Mouse (Mus musculus): ENCODE measurements around the gene Ms4a2.

Ms4a2 gene

DNA sequence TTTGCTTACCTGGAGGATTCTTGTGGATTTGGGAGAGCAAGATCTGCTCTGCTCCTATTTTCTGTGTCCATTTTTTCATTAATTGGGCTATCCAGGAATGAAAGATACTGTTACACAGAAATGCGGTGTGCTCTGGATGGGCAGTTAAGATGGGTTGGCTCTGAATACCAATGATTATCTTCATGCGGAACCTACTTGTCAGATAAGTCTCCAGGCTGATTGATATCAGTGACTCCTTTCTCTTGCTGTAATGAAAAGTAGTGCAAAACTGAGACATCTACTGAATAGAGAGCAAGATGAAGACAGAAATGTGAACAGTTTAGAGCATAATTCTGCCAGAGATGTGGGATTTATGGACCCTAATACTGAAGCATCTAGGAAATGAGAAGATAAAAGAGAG is at the start of gene Ms4a2:
Gene Ms4a2, minus strand, starts transcription at position 169 of the 400 bp plus-strand sequence.
- DNase-seq, result no peak

- DNase-seq, result no peak
Observed at GRCm38 (mm10) chr19:11661562-11661961, 38.0 kb upstream of the Ms4a2 start.

- DNase-seq, result no peak
Observed at GRCm38 (mm10) chr19:11660459-11660858, 36.9 kb upstream of the Ms4a2 start, which contains the start of gene Oosp2. Gene Oosp2 (minus strand): TSS chr19:11660559.

GRCm38 (mm10) chr19:11659142-11659541 is 35.6 kb upstream of the Ms4a2 start:
- DNase-seq, result no peak

DNA sequence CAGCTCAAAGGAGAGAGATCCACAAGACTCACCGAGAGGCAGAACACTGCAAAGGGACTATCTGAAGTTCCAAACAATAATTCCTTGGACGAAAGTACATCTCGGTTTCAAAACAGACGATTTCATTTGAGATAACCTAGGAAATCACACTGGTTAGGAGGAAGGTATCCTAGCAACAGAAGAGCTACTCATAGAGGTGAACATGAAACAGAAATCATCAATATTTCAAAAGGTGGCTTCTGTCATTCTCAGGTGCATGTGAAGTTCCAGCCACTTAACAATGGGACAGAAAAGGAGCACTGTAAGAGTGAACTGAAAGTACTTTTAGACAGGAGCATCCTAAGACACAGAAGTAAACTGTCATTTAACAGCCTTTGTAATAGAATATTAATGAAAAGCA is 26.0 kb upstream of the Ms4a2 start:
- DNase-seq, result no peak

GRCm38 (mm10) chr19:11646166-11646565 is 22.6 kb upstream of the Ms4a2 start:
- no peak for DNase-seq

GRCm38 (mm10) chr19:11640732-11641131 is 17.2 kb upstream of the Ms4a2 start, which contains the start of gene Ms4a3:
Gene Ms4a3 (minus strand): TSS chr19:11640851.
- DNase-seq, result no peak

GRCm38 (mm10) chr19:11639038-11639437 is 15.5 kb upstream of the Ms4a2 start:
- DNase-seq, result no peak

- no peak for DNase-seq
Observed at GRCm38 (mm10) chr19:11635572-11635971, 12.1 kb upstream of the Ms4a2 start.

GRCm38 (mm10) chr19:11634330-11634729 is 10.8 kb upstream of the Ms4a2 start:
- DNase-seq, result no peak

GRCm38 (mm10) chr19:11633732-11634131 is 10.2 kb upstream of the Ms4a2 start:
- no peak for DNase-seq

DNA sequence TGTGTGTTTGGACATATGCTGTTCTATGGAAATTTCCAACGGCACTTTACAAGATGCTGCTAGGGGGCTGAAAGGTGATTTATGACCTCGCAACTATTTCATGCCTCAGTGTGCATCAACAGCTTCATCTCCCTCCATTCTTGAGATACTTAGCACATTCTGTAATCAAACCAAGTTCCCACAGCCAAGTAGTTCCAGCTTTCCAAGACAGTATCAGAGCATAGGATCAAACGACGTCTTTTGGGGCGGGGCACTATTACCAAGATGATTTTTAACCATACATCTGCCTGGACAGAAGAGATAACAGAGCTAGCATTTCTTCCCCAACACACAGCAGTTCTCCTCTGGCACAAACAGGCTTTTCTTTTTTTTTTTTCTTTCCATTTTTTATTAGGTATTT is 1.7 kb upstream of the Ms4a2 start:
- no peak for DNase-seq

- no peak for DNase-seq
Observed at GRCm38 (mm10) chr19:11624800-11625199, 1.3 kb upstream of the Ms4a2 start.

GRCm38 (mm10) chr19:11617983-11618382 is 5.5 kb downstream of the Ms4a2 start:
- DNase-seq, result no peak

- DNase-seq, result no peak
Observed at GRCm38 (mm10) chr19:11614805-11615204, 8.7 kb downstream of the Ms4a2 start.

DNA sequence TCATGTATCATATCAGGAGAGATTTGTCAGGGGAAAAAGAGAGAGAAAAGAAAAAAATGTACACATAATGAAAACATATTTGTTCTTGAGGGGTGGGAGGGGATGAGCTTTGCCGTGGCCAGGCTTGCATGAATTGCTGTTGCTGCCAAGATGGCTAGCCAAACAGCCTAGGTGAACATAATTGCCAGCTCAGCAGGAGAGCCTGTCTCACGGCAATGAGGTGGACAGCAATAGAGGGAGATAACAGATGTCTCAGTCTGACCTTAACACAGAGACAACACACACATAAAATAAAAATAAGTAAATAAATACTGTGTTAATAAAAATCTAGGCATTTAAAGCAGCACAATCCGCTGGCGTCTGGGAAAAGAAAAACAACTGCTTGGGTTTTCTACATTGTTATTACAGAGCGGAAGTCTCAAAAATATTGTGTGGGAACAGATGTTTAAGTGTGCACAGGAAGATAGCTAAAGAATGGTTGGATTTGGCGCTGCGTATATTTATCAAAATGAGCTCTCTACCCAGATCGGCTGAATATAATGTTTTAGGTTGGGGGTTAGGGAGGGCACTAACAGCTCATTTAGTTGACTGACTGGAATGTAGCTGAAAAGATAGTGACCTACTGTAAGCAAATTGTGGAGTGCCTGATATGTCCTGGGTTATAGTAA is 9.6 kb downstream of the Ms4a2 start:
- DNase-seq, result no peak

- no peak for DNase-seq
Observed at GRCm38 (mm10) chr19:11613084-11613483, 10.4 kb downstream of the Ms4a2 start.

DNA sequence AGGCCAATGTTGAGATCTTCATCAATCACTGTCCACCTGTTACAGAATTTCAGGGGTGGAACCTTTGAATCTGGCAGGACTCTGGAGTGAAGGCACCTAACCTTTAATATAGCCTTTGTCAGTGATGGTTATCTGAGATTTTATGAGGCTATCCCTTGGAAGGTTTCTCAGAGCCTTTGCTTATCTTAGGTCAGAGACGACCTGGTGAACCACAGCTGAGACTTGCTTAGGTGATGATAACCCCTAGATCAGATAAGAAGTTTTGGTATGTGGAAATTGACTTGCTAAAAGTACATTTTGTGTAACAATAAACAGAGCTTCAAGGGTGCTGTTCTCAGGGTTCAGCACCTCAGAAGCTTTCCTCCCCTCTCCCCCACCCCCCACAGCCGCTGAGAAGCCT is 11.2 kb downstream of the Ms4a2 start:
- no peak for DNase-seq

- peak in 1 of 2 experiments; percentile 23 for DNase-seq
Observed at GRCm38 (mm10) chr19:11611541-11611945, 12.0 kb downstream of the Ms4a2 start.

DNA sequence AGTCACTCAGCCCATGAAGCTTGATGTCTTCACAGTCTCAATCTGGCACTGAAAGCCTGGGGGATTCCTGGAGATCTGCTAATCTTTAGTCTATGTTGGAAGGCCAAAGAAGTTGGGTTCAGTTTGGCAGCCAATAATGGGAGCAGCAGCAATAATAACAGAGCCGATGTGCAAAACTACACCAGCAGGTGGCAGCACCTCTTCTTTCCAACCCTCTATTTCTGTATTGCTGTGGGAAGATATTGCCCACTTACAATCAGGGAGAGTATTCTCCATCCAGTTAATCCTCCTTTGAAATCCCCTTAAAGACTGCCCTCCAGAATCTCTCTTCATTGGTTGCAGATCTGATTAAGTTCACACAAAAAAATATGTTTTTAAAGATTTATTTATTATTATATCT is 15.3 kb downstream of the Ms4a2 start:
- peak in 1 of 2 experiments; percentile 62 for DNase-seq

DNA sequence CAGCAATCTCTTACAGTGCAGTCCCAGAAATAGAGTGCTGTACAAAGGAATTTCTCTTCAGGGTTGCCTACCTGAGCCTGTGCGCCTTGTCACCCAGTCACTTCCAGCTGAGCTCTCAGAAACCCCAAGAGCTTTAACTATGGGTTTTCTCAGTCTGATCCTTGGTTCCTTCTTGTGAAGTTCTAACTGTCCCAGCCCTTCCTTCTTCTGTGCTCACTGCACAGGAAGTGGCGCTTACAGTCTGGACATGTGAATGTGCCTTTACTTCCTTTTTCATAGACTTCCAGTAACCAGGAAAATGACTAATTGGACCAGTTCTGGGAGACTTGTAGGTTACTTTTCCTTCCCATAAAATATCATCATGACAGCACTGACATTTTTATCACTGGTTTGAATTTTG is 18.9 kb downstream of the Ms4a2 start, which contains the start of gene Ms4a6d:
Gene Ms4a6d, minus strand, starts transcription at position 247 of the 400 bp plus-strand sequence.
- DNase-seq, result no peak

- peak in 1 of 2 experiments; percentile 39 for DNase-seq
Observed at GRCm38 (mm10) chr19:11602026-11602425, 21.5 kb downstream of the Ms4a2 start.

DNA sequence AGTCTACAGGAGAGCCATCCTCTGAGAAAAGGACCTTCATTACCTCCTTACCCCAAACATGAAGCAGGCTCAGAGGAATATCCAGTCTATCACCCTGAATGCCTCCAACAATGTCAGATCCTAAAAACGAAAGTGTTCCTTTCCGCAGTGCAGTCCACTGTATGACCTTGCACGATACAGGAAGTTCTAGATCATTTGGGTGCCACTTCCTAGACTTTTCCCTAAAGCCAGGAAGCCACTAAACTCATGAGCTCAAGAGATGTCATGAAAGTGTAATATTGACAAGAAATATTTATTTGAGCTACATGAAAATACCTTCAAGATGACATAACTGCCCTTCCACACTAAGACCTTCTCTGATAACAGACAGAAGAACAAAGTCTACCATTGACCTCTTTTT is 22.2 kb downstream of the Ms4a2 start:
- DNase-seq, result no peak

DNA sequence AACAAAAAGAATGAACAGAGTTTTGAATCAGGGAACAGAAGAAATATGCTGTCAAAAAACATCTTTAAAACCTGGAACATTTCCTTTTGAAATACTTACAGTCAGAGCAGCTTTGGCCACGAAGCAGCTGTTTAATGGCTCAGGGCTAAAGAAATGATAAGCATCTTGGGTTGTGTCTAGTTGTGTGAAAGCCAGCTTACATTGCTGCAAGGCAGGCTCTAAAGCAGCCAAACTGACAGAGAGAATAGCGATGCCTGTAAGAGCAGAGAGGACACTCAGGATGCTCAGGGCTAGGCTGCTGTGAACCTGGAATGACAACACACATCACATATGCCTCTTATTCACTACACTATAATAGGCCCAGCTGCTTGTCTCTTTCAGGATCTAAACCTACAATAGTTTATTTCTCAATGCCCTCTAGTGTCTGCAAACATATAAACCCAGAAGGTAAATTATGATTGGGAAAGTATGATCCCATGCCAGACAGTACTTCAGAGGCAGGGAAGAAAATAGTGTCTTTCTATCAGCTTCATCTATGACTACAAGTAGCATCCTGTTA is 33.5 kb downstream of the Ms4a2 start:
- no peak for DNase-seq

DNA sequence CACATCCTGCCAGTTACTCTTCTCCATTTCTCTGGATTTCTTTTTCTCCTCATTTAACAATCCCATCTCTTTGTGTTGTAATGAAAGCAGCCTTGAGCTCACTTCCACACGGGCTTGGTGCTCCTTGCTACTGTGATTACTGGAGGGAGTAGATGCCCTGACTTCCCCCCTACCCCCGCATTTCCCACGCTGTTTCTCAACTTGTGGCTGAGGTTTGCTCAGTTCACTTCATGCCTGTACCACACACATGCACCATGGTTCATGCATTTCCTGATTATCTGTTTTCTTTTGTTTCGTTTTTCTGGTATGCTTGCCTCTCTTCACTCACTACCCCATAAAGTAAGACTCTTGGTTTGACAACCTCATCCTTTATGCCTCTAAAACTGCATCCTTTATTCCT is 34.3 kb downstream of the Ms4a2 start:
- peak; percentile 18 to 25 for DNase-seq

Measured in spleen, adult 18-20 months (tissue).